Mouse (Mus musculus): Measurements from ENCODE around the gene Hnrnpll. TPM values are rescaled to one million over a fixed set of nuclear protein-coding genes. Genes with fewer than 3 reads are reported as not detected.
"Not testable (repeated sequence)": the region's sequence is repeated elsewhere in the genome, so short reads cannot be mapped to it uniquely, and the experiment has no call there.

Hnrnpll gene
- polyA plus RNA-seq, 1 experiment from 2014 or later, result 65.5 TPM

DNA sequence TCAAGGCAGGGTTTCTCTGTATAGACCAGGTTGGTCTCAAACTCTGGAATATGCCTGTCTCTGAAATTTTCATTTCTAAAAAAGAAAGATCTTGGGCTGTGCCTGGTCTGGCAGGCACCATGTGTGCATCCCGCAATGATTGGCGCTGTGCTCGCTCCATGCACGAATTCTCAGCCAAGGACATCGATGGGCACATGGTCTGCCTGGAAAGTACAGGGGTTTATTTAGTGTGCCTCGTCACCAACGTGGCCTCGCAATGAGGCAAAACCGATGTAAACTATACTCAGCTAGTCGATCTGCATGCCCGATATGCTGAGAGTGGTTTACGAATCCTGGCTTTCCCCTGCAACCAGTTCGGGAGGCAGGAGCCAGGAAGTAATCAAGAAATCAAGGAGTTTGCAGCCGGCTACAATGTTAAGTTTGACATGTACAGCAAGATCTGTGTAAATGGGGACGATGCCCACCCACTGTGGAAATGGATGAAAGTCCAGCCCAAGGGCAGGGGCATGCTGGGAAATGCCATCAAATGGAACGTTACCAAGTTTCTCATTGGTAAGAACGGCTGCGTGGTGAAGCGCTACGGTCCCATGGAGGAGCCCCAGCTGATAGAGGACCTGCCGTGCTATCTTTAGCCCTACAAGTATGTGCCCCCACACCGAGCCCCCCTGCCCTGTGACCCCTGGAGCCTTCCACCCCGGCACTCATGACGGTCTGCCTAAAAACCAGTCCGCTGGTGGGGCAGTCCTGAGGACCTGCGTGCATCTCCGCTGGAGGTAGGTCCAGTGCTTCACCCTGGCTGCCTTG lies 8.0 kb downstream of the Hnrnpll start:
- Histone ChIP-seq H3K36me3 (peaks cover 51% of the 10 kb centered on the region), H3K4me1 (peaks cover 8% of the 10 kb centered on the region; the same call in 1 of the 2 replicates), H3K4me2 (no peak overlapping the region), H3K9ac (no peak overlapping the region), H3K27ac (no peak overlapping the region), H3K4me3 (replicated peaks) (no peak overlapping the region), H3K9me3 (replicated peaks) (no peaks in the 10 kb centered on the region), H3K27me3 (no peaks in the 10 kb centered on the region)
- no peak for ATAC-seq (replicated peaks; ENCODE audit: low FRiP score)
- WGBS, result 84% methylated on average over 27 of the region's 27 CpGs

DNA sequence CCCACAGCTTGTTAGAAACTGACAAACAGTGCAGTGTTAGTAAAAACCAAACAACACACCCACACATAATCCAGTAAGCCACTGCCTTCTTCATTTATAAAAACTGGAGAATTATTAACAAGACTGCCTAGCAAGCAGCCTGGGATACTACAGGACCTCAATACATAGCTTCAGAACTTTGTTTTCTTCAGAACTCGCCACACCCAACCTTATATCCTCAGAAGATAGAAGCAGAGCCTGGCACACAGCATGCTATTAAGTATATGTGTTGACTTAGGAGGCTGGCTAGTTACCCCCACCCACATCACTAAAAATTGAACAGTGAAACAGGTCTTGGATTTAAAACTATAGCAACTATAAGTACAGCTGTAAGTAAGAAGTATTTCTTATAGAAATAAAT lies 10.5 kb downstream of the Hnrnpll start:
- H3K27me3 ChIP-seq, result no peaks in the 10 kb centered on the region
- no peak overlapping the region for H3K4me3 ChIP-seq (replicated peaks)
- no peak overlapping the region for H3K9ac ChIP-seq
- ATAC-seq (replicated peaks; ENCODE audit: low FRiP score), result no peak
- no peak overlapping the region for H3K27ac ChIP-seq
- H3K9me3 ChIP-seq (replicated peaks), result no peaks in the 10 kb centered on the region
- no peak overlapping the region for H3K4me2 ChIP-seq
- 90% methylated on average over 1 of the region's 1 CpGs for WGBS
- H3K36me3 ChIP-seq, result peaks cover 68% of the 10 kb centered on the region
- H3K4me1 ChIP-seq, result no peaks in the 10 kb centered on the region

DNA sequence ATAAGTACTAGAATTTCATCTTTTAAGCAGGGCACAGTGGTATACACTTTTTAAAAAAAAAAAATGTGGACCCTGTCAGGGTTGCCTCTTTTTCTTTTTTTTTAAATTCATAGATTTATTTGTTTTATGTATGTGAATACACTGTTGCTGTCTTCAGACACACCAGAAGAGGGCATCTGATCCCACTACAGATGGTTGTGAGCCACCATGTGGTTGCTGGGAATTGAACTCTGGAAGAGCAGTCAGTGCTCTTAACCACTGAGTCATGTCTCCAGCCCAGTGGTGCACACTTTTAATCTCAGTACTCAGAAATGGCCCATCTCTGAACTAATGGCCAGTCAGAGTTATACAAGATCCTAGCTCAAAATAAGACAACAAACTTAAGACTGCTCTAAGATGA lies 12.8 kb downstream of the Hnrnpll start:
- H3K4me1 ChIP-seq; H3K27me3 ChIP-seq; H3K9ac ChIP-seq; H3K4me3 ChIP-seq (replicated peaks); ATAC-seq (replicated peaks; ENCODE audit: low FRiP score); H3K4me2 ChIP-seq; H3K27ac ChIP-seq; H3K9me3 ChIP-seq (replicated peaks): not testable (repeated sequence)
- peaks cover 83% of the 10 kb centered on the region for H3K36me3 ChIP-seq

DNA sequence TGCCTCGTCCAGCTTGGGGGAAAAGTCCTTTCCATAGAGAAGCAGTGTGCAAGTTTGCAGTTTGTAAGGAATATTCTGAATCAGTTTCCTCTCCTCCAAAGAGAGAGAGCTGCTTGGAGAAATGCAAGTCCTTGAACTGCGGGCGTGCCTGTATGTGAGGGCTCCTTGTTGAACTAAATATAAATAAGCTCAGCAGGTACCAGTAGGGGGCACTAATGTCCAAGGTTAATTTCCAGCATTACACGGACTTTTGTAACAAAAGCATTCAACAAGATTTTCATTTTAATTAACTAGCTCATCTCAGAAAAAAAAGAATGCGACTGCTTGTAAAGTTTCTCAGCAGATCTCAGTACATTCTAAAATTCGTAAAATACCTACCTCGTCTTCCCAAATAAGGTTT lies 13.9 kb downstream of the Hnrnpll start:
- H3K36me3 ChIP-seq, result peaks cover 81% of the 10 kb centered on the region
- WGBS, result 73% methylated on average over 7 of the region's 7 CpGs

DNA sequence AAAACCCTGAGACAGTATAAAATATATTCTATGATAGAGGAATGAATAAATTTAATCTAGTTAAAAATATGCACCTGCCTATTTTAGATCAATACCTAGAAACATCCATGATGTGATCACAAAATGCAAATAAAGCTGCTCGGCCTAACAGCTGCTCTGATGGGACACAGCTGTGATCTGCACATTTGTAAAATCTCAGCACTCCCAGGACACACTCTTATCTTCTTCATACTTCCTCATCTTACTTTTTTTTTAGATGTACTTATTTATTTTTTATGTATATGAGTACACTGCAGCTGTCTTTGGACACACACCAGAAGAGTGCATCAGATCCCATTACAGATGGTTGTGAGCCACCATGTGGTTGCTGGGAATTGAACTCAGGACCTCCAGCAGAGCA lies 20.4 kb downstream of the Hnrnpll start:
- WGBS, result 60% methylated on average over 1 of the region's 1 CpGs
- H3K27ac ChIP-seq, result no peak overlapping the region
- no peaks in the 10 kb centered on the region for H3K4me1 ChIP-seq
- H3K9ac ChIP-seq, result no peak overlapping the region
- no peaks in the 10 kb centered on the region for H3K9me3 ChIP-seq (replicated peaks)
- H3K4me3 ChIP-seq (replicated peaks), result no peak overlapping the region
- no peak overlapping the region for H3K4me2 ChIP-seq
- no peak for ATAC-seq (replicated peaks; ENCODE audit: low FRiP score)
- no peaks in the 10 kb centered on the region for H3K27me3 ChIP-seq
- H3K36me3 ChIP-seq, result peaks cover 69% of the 10 kb centered on the region

More for the DNA sequence above, 13.9 kb downstream of the Hnrnpll start:
- H3K9ac ChIP-seq, result no peak overlapping the region
- H3K9me3 ChIP-seq (replicated peaks), result no peaks in the 10 kb centered on the region
- no peak overlapping the region for H3K4me3 ChIP-seq (replicated peaks)
- no peak for ATAC-seq (replicated peaks; ENCODE audit: low FRiP score)
- no peaks in the 10 kb centered on the region for H3K27me3 ChIP-seq
- H3K4me2 ChIP-seq, result no peak overlapping the region
- no peaks in the 10 kb centered on the region for H3K4me1 ChIP-seq
- no peak overlapping the region for H3K27ac ChIP-seq

DNA sequence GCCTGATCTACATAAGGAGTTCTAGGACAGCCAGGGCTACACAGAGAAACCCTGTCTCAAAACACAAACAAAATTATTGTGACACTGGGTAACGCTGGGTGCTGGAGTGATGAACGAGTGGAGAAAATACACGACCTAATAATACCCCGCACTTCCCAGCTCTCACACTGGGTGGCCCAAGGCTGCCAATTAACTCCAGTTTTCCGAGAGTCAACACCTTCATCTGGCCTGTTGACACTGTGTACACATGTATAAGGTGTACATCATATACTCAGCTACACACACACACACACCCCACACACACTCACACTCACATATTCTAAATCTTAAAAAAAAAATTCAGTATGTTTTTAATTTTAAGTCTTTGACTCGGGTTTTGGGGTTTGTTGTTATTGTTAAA lies 33.5 kb downstream of the Hnrnpll start:
- Histone ChIP-seq H3K4me1 (no peaks in the 10 kb centered on the region), H3K27ac (no peak overlapping the region), H3K9ac (no peak overlapping the region), H3K9me3 (replicated peaks) (no peaks in the 10 kb centered on the region), H3K36me3 (peaks cover 63% of the 10 kb centered on the region), H3K4me2 (no peak overlapping the region), H3K27me3 (no peaks in the 10 kb centered on the region), H3K4me3 (replicated peaks) (no peak overlapping the region)
- ATAC-seq (replicated peaks; ENCODE audit: low FRiP score), result no peak
- 90% methylated on average over 6 of the region's 6 CpGs for WGBS

DNA sequence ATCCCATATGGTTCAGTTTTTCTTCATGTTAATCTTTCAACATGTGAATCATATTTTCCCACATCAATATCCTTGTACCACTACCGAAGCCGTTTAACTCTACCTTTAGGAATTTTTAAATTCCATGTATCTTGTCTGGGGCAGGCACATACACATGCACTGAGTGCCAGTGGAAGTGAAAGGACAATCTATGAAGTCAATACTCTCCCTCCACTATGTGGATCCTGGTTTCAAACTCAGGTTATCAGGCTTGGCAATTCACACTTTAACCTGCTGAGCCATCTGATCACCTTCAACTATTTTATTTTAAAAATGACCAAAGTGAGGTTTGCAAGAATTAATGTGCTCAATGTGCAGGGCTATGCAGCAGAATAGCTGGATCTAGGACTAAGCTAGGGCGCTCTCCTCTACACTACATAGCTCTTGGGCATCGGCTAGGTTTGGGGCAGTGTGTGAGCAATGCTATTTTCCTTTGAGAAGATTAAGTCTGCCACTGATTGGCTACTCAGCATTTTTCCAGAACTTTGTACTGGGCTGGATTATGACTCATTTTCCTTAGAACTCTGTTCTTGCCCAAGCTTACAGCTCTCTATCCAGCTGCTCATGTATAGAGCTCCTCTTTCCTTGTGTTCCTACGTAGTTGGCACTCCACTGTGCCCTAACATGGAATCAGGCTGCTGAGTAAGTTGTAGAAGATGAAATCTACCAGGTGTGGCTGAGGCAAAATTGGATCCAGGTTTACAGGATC lies 35.8 kb downstream of the Hnrnpll start:
- 93% methylated on average over 5 of the region's 5 CpGs for WGBS
- Histone ChIP-seq H3K27me3 (no peaks in the 10 kb centered on the region), H3K9ac (no peak overlapping the region), H3K4me2 (no peak overlapping the region), H3K4me1 (no peaks in the 10 kb centered on the region), H3K9me3 (replicated peaks) (no peaks in the 10 kb centered on the region), H3K27ac (no peak overlapping the region), H3K4me3 (replicated peaks) (no peak overlapping the region), H3K36me3 (peaks cover 41% of the 10 kb centered on the region)
- ATAC-seq (replicated peaks; ENCODE audit: low FRiP score), result no peak

DNA sequence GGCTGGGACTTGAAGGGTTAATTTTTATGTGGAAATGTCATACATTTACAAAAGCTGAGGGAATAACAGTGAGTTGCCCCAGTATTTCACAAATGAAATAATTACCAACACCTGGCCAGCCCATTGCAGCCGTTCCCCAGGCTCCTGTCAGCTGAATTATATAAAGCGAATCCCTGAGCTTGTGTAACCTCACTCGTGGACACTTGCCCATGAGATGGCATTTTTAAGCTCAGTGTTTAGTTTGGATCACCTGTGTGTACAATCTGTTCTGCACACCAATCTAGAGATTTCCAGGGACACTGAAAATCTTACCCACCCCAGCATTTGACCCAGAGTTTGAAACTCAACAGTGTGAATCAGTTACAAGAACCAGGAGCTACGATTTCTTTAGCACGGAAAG lies 40.0 kb downstream of the Hnrnpll start:
- no peak overlapping the region for H3K4me3 ChIP-seq (replicated peaks)
- H3K4me2 ChIP-seq, result no peak overlapping the region
- H3K27me3 ChIP-seq, result no peaks in the 10 kb centered on the region
- 65% methylated on average over 5 of the region's 5 CpGs for WGBS
- H3K4me1 ChIP-seq, result peaks cover 4% of the 10 kb centered on the region; the same call in 1 of the 2 replicates
- ATAC-seq (replicated peaks; ENCODE audit: low FRiP score), result no peak
- H3K9ac ChIP-seq, result no peak overlapping the region
- peaks cover 12% of the 10 kb centered on the region for H3K36me3 ChIP-seq
- H3K27ac ChIP-seq, result no peak overlapping the region
- no peaks in the 10 kb centered on the region for H3K9me3 ChIP-seq (replicated peaks)

DNA sequence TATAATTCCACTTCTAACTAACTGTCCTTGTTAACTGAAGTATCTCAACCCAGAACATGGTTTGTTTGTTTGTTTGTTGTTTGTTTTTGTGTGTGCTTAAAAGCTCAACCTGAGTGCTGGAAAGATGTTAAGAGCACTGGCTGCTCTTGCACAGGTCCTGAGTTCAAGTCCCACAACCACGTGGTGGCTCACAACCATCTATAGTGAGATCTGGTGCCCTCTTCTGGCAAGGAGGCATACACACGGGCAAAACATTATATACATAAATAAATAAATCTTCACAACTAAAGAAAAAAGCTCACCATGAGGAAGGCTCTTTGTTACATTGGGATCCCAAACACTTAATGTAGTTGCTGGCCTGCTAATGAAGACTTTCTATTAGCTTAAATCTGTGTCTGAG lies 41.6 kb downstream of the Hnrnpll start:
- H3K4me2 ChIP-seq, result no peak overlapping the region
- no peak overlapping the region for H3K4me3 ChIP-seq (replicated peaks)
- H3K4me1 ChIP-seq, result peaks cover 4% of the 10 kb centered on the region; the same call in 1 of the 2 replicates
- no peaks in the 10 kb centered on the region for H3K9me3 ChIP-seq (replicated peaks)
- no peaks in the 10 kb centered on the region for H3K27me3 ChIP-seq
- no peak for ATAC-seq (replicated peaks; ENCODE audit: low FRiP score)
- 80% methylated on average over 2 of the region's 2 CpGs for WGBS
- H3K36me3 ChIP-seq, result 0 out of 2 replicates have a peak, but pooled peaks cover 3% of the 10 kb centered on the region
- H3K27ac ChIP-seq, result no peak overlapping the region
- H3K9ac ChIP-seq, result no peak overlapping the region

DNA sequence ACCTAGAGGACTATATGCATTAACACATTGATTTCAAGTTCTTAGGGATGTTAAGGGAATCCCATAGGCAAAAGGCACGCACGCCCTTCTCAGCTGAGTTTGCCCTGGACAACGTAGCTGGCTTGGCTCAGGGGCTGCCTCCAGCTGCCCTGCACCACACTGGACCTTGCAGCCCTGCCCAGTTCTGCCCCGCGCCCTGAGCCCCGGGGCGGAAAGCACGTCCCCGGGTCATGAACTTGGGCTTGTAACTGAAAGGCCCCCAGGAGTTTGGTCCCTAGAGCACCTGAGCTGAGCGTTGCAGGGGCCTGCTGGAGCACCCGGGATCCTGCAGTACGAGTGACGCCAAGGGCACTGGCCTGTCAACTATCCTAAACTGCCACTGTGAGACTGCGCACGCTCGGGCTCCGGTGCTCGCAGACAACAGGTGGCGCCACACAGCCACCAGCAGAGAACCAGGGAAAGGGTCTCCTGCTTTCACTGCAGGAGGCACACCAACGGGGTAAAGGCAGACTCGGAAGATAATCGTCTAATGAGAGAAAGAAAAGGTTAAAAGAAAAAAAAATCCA lies 43.1 kb downstream of the Hnrnpll start:
- ATAC-seq (replicated peaks; ENCODE audit: low FRiP score), result peak; percentile 70
- Histone ChIP-seq H3K4me3 (replicated peaks) (peak overlapping the region; percentile 31), H3K4me2 (peak overlapping the region; percentile 58), H3K4me1 (peaks cover 4% of the 10 kb centered on the region; the same call in 1 of the 2 replicates), H3K9ac (peak overlapping the region; percentile 17; the same call in 1 of the 2 replicates), H3K27me3 (no peaks in the 10 kb centered on the region), H3K27ac (no peak overlapping the region), H3K9me3 (replicated peaks) (no peaks in the 10 kb centered on the region), H3K36me3 (no peaks in the 10 kb centered on the region)
- 13% methylated on average over 22 of the region's 22 CpGs for WGBS

DNA sequence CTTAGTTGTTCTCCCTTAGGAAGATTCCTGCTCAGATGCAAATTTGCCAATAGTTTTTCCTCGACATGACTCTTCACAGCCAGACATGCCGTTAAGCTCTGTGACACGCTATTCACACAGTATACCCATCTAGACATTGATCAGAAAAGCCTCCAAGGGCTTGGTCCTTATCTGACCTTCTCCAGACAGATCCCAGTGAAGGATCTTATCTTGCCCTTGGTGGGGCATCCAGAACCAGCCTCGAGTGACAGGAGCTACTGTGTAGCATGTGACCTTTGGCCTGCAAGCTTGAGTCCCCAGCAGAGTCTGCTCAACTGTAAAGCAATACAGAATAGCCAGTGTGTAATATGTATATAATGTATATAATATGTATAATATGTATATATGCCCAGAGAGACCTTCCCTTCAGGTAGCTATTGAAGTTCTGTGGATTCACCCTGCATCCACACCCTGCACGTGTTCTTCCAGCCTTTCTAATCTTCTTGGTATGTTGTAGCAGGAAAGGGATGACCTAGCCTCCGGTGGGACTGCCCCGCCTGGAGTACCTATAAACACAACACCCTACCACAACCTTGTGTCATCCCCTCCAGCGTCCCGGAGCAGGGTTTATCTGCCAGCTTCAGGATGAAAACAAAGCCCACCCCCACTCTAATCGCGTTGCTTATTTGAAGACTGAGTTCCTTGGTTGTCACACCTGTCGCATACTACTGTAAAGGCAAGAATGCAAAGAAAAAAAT lies 43.7 kb downstream of the Hnrnpll start:
- Histone ChIP-seq H3K4me2 (peak overlapping the region; percentile 58; the same call in 1 of the 2 replicates), H3K9me3 (replicated peaks) (no peaks in the 10 kb centered on the region), H3K27me3 (no peaks in the 10 kb centered on the region), H3K4me3 (replicated peaks) (no peak overlapping the region), H3K36me3 (no peaks in the 10 kb centered on the region), H3K9ac (no peak overlapping the region), H3K27ac (no peak overlapping the region), H3K4me1 (peaks cover 4% of the 10 kb centered on the region; the same call in 1 of the 2 replicates)
- peak; percentile 20; the same call in 1 of the 2 replicates for ATAC-seq (replicated peaks; ENCODE audit: low FRiP score)
- WGBS, result 68% methylated on average over 12 of the region's 12 CpGs
